Comparison of ENCODE assay signal across 12 mouse cellular contexts in genomic region chr7:126746798-126747197, GRCm38 (mm10). TPM values are rescaled to one million over a fixed set of nuclear protein-coding genes. Genes with fewer than 3 reads are reported as not detected.
DNase-seq lines count a peak whose midpoint lies in the region; ATAC-seq and TF ChIP-seq lines count a peak whose summit lies in the region.
"Had no signal": no experiment of that assay in that cellular context is flagged by ENCODE, and none has a peak within 500 bp of the region (broad histone marks: within the 10 kb centered on the region; RNA-seq: fewer than 3 reads in every experiment).

No protein-coding gene starts in this region.

- no peaks in the 10 kb centered on the region for H3K27me3 ChIP-seq in spleen, adult 2 months (ENCODE audit: control insufficient read depth, insufficient read depth, low read length)
- no peaks in the 10 kb centered on the region for H3K27me3 ChIP-seq in liver, embryonic 14.5 days (ENCODE audit: control insufficient read depth, insufficient read depth, low read length)
- no peaks in the 10 kb centered on the region for H3K27me3 ChIP-seq in stomach, postnatal 0 days (ENCODE audit: control insufficient read depth, insufficient read depth, low read length)
- no peaks in the 10 kb centered on the region for H3K27me3 ChIP-seq in midbrain, embryonic 15.5 days (replicated peaks)
- H3K27me3 ChIP-seq: kidney, embryonic 15.5 days; neural tube, embryonic 12.5 days had no signal

- TF ChIP-seq EP300 in liver, embryonic 14.5 days (IDR thresholded peaks at IDR 0.05; ENCODE audit: low read depth): no peak
- TF ChIP-seq EP300 in stomach, postnatal 0 days (optimal IDR thresholded peaks at IDR 0.05): no peak

- peak; percentile 82 for ATAC-seq in granulocyte monocyte progenitor cell, adult 5-6 weeks (replicated peaks; ENCODE audit: poor library complexity, severe bottlenecking)
- ATAC-seq in liver, embryonic 14.5 days (ENCODE audit: insufficient read depth): peak; percentile 51
- peak; percentile 71 for ATAC-seq in stomach, postnatal 0 days (ENCODE audit: low FRiP score, low TSS enrichment)
- ATAC-seq in midbrain, embryonic 15.5 days (replicated peaks): no peak
- no peak; the same call in 1 of the 2 replicates for ATAC-seq in frontal cortex, adult (ENCODE audit: low TSS enrichment)

- H3K27ac ChIP-seq in spleen, adult 2 months (ENCODE audit: insufficient read depth, low read length): peak overlapping the region; percentile 55
- peak overlapping the region; percentile 29 for H3K27ac ChIP-seq in liver, embryonic 14.5 days
- H3K27ac ChIP-seq in stomach, postnatal 0 days (replicated peaks): peak overlapping the region; percentile 40
- H3K27ac ChIP-seq in midbrain, embryonic 15.5 days: no peak overlapping the region
- H3K27ac ChIP-seq: kidney, embryonic 15.5 days; neural tube, embryonic 12.5 days had no signal

- H3K4me1 ChIP-seq in spleen, adult 2 months (ENCODE audit: control insufficient read depth, insufficient read depth, insufficient read length): peaks cover 11% of the 10 kb centered on the region; the same call in 1 of the 2 replicates
- peaks cover 0 to 11% of the 10 kb centered on the region in 2 experiments; a peak in 2 of 4 replicates for H3K4me1 ChIP-seq in liver, embryonic 14.5 days (replicated peaks; ENCODE audit: control insufficient read depth in 2 of 2, insufficient read depth in 2 of 2, low read length in 1 of 2)
- no peaks in the 10 kb centered on the region for H3K4me1 ChIP-seq in stomach, postnatal 0 days (replicated peaks; ENCODE audit: control insufficient read depth, insufficient read depth)
- no peaks in the 10 kb centered on the region for H3K4me1 ChIP-seq in midbrain, embryonic 15.5 days
- H3K4me1 ChIP-seq: kidney, embryonic 15.5 days; neural tube, embryonic 12.5 days had no signal

- no peaks in the 10 kb centered on the region for H3K36me3 ChIP-seq in spleen, adult 2 months (ENCODE audit: control insufficient read depth, insufficient read depth, low read length)
- no peaks in the 10 kb centered on the region for H3K36me3 ChIP-seq in liver, embryonic 14.5 days (replicated peaks; ENCODE audit: control insufficient read depth, insufficient read depth, low read depth)
- H3K36me3 ChIP-seq in stomach, postnatal 0 days (ENCODE audit: control insufficient read depth, insufficient read depth, low read length): no peaks in the 10 kb centered on the region
- no peaks in the 10 kb centered on the region for H3K36me3 ChIP-seq in midbrain, embryonic 15.5 days (replicated peaks)
- H3K36me3 ChIP-seq: kidney, embryonic 15.5 days; neural tube, embryonic 12.5 days had no signal

- no peak for TF ChIP-seq POLR2A in spleen, adult 2 months (IDR thresholded peaks at IDR 0.05; ENCODE audit: low read depth, low read length)

- no peak overlapping the region for H3K4me3 ChIP-seq in spleen, adult 2 months (ENCODE audit: extremely low read depth, insufficient read depth, insufficient read length)
- H3K4me3 ChIP-seq in liver, embryonic 14.5 days (ENCODE audit: insufficient read depth in 1 of 2, low read depth in 2 of 2, low read length in 2 of 2): peak overlapping the region; percentile 21 to 30; a peak in 3 of 4 replicates
- H3K4me3 ChIP-seq in stomach, postnatal 0 days (ENCODE audit: low read depth, low read length): no peak overlapping the region
- H3K4me3 ChIP-seq in midbrain, embryonic 15.5 days: no peak overlapping the region
- H3K4me3 ChIP-seq: kidney, embryonic 15.5 days; neural tube, embryonic 12.5 days had no signal

- H3K9ac ChIP-seq in liver, embryonic 14.5 days (replicated peaks): no peak overlapping the region
- H3K9ac ChIP-seq in stomach, postnatal 0 days (ENCODE audit: low read length): no peak overlapping the region
- H3K9ac ChIP-seq in midbrain, embryonic 15.5 days: no peak overlapping the region
- H3K9ac ChIP-seq: kidney, embryonic 15.5 days; neural tube, embryonic 12.5 days had no signal

- 13% methylated on average over 6 of the region's 6 CpGs for WGBS in spleen, adult 2 months
- 15% methylated on average over 6 of the region's 6 CpGs for WGBS in liver, embryonic 14.5 days (ENCODE audit: insufficient replicate concordance)
- 25% methylated on average over 6 of the region's 6 CpGs for WGBS in stomach, postnatal 0 days
- WGBS in midbrain, embryonic 15.5 days: 42% methylated on average over 6 of the region's 6 CpGs

- no peak for TF ChIP-seq CTCF in spleen, adult 2 months (IDR thresholded peaks at IDR 0.05; ENCODE audit: extremely low read depth, insufficient read depth, insufficient read length, insufficient replicate concordance)
- no peak for TF ChIP-seq CTCF in liver, embryonic 14.5 days (IDR thresholded peaks at IDR 0.05; ENCODE audit: low read depth)
- TF ChIP-seq CTCF in stomach, postnatal 0 days (IDR thresholded peaks at IDR 0.05; ENCODE audit: low read depth): no peak

- H3K4me2 ChIP-seq in liver, embryonic 14.5 days (ENCODE audit: low read depth): peak overlapping the region; percentile 51
- no peak overlapping the region for H3K4me2 ChIP-seq in stomach, postnatal 0 days (replicated peaks; ENCODE audit: low read depth)
- no peak overlapping the region for H3K4me2 ChIP-seq in midbrain, embryonic 15.5 days
- H3K4me2 ChIP-seq: kidney, embryonic 15.5 days; neural tube, embryonic 12.5 days had no signal

- DNase-seq in spleen, adult 2 months (ENCODE audit: low read depth in 1 of 2, low spot score in 2 of 2): peak in 1 of 2 experiments; percentile 34
- DNase-seq in spleen, postnatal 10 days (ENCODE audit: low spot score in 2 of 2): no peak
- DNase-seq in liver, embryonic 14.5 days (ENCODE audit: low read depth in 3 of 3, low spot score in 3 of 3): peak in 1 of 3 experiments; percentile 40
- peak; percentile 60 for DNase-seq in stomach, postnatal 0 days (ENCODE audit: low spot score)
- DNase-seq: cerebellum, postnatal 14 days; gastrocnemius, postnatal 25 days; heart, postnatal 14 days had no signal

- no peaks in the 10 kb centered on the region for H3K9me3 ChIP-seq in liver, embryonic 14.5 days (ENCODE audit: control insufficient read depth, low read length)
- H3K9me3 ChIP-seq in stomach, postnatal 0 days (ENCODE audit: control insufficient read depth, low read length): no peaks in the 10 kb centered on the region
- no peaks in the 10 kb centered on the region for H3K9me3 ChIP-seq in midbrain, embryonic 15.5 days
- H3K9me3 ChIP-seq: kidney, embryonic 15.5 days; neural tube, embryonic 12.5 days had no signal

RNA-seq across cellular contexts. Expression of gene Mapk3, which starts 12.6 kb away (rescaled TPM):
- 97.0 and 108 TPM in 2 replicates for polyA plus RNA-seq in spleen, adult 2 months (2012; rRNA removed)
- 90.7 and 111 TPM in 2 replicates for total RNA-seq in granulocyte monocyte progenitor cell, adult 5-6 weeks (2014; fragmentation: Nextera tagmentation)
- 52.5 and 53.0 TPM in 2 replicates for total RNA-seq in granulocyte monocyte progenitor cell, adult 5-6 weeks (2017)
- polyA plus RNA-seq in liver, embryonic 14.5 days (2012; rRNA removed): 35.9 and 39.8 TPM in 2 replicates
- 14.4 and 15.5 TPM in 2 replicates for polyA plus RNA-seq in liver, embryonic 14.5 days (2014; fragmentation: Nextera tagmentation; extraction: Ambion mirVana)
- 114 and 116 TPM in 2 replicates for polyA plus RNA-seq in stomach, postnatal 0 days (2015; fragmentation: Nextera tagmentation; extraction: Ambion mirVana)
- 110 and 111 TPM in 2 replicates for polyA plus RNA-seq in midbrain, embryonic 15.5 days (2015; fragmentation: Nextera tagmentation; extraction: Ambion mirVana)

RNA-seq across cellular contexts. Expression of gene Gdpd3, which starts 19.3 kb away (rescaled TPM):
- polyA plus RNA-seq in spleen, adult 2 months (2012; rRNA removed): 7.7 and 62.7 TPM in 2 replicates
- total RNA-seq in granulocyte monocyte progenitor cell, adult 5-6 weeks (2014; fragmentation: Nextera tagmentation): 13.0 and 27.7 TPM in 2 replicates
- total RNA-seq in granulocyte monocyte progenitor cell, adult 5-6 weeks (2017): 3.6 and 11.3 TPM in 2 replicates
- 1.3 and 2.0 TPM in 2 replicates for polyA plus RNA-seq in liver, embryonic 14.5 days (2012; rRNA removed)
- polyA plus RNA-seq in liver, embryonic 14.5 days (2014; fragmentation: Nextera tagmentation; extraction: Ambion mirVana): 0.27 and 0.59 TPM in 2 replicates
- 51.3 and 53.1 TPM in 2 replicates for polyA plus RNA-seq in stomach, postnatal 0 days (2015; fragmentation: Nextera tagmentation; extraction: Ambion mirVana)
- polyA plus RNA-seq in midbrain, embryonic 15.5 days (2015; fragmentation: Nextera tagmentation; extraction: Ambion mirVana): 2.2 and 2.3 TPM in 2 replicates

RNA-seq across cellular contexts. Expression of gene Ypel3, which starts 30.0 kb away (rescaled TPM):
- 393 and 605 TPM in 2 replicates for polyA plus RNA-seq in spleen, adult 2 months (2012; rRNA removed)
- 29.6 and 42.6 TPM in 2 replicates for total RNA-seq in granulocyte monocyte progenitor cell, adult 5-6 weeks (2014; fragmentation: Nextera tagmentation)
- 16.2 and 17.4 TPM in 2 replicates for total RNA-seq in granulocyte monocyte progenitor cell, adult 5-6 weeks (2017)
- polyA plus RNA-seq in liver, embryonic 14.5 days (2012; rRNA removed): 69.9 and 74.2 TPM in 2 replicates
- 76.0 and 83.3 TPM in 2 replicates for polyA plus RNA-seq in liver, embryonic 14.5 days (2014; fragmentation: Nextera tagmentation; extraction: Ambion mirVana)
- 86.0 and 102 TPM in 2 replicates for polyA plus RNA-seq in stomach, postnatal 0 days (2015; fragmentation: Nextera tagmentation; extraction: Ambion mirVana)
- polyA plus RNA-seq in midbrain, embryonic 15.5 days (2015; fragmentation: Nextera tagmentation; extraction: Ambion mirVana): 201 and 224 TPM in 2 replicates

RNA-seq across cellular contexts. Expression of gene Tbx6, which starts 34.5 kb away (rescaled TPM):
- polyA plus RNA-seq in spleen, adult 2 months (2012; rRNA removed): 16.6 and 17.9 TPM in 2 replicates
- 0.58 TPM in 1 of 2 replicates, not detected in the other for total RNA-seq in granulocyte monocyte progenitor cell, adult 5-6 weeks (2014; fragmentation: Nextera tagmentation)
- not detected in 2 replicates for total RNA-seq in granulocyte monocyte progenitor cell, adult 5-6 weeks (2017)
- polyA plus RNA-seq in liver, embryonic 14.5 days (2012; rRNA removed): 1.3 and 1.5 TPM in 2 replicates
- polyA plus RNA-seq in liver, embryonic 14.5 days (2014; fragmentation: Nextera tagmentation; extraction: Ambion mirVana): 0.43 and 0.47 TPM in 2 replicates
- 0.08 and 0.18 TPM in 2 replicates for polyA plus RNA-seq in stomach, postnatal 0 days (2015; fragmentation: Nextera tagmentation; extraction: Ambion mirVana)
- polyA plus RNA-seq in midbrain, embryonic 15.5 days (2015; fragmentation: Nextera tagmentation; extraction: Ambion mirVana): 0.37 and 0.57 TPM in 2 replicates

RNA-seq across cellular contexts. Expression of gene Coro1a, which starts 39.2 kb away (rescaled TPM):
- polyA plus RNA-seq in spleen, adult 2 months (2012; rRNA removed): 1,755 and 1,932 TPM in 2 replicates
- total RNA-seq in granulocyte monocyte progenitor cell, adult 5-6 weeks (2014; fragmentation: Nextera tagmentation): 497 and 510 TPM in 2 replicates
- 409 and 441 TPM in 2 replicates for total RNA-seq in granulocyte monocyte progenitor cell, adult 5-6 weeks (2017)
- polyA plus RNA-seq in liver, embryonic 14.5 days (2012; rRNA removed): 48.0 and 52.5 TPM in 2 replicates
- polyA plus RNA-seq in liver, embryonic 14.5 days (2014; fragmentation: Nextera tagmentation; extraction: Ambion mirVana): 65.6 and 81.5 TPM in 2 replicates
- 15.7 and 16.9 TPM in 2 replicates for polyA plus RNA-seq in stomach, postnatal 0 days (2015; fragmentation: Nextera tagmentation; extraction: Ambion mirVana)
- 119 and 127 TPM in 2 replicates for polyA plus RNA-seq in midbrain, embryonic 15.5 days (2015; fragmentation: Nextera tagmentation; extraction: Ambion mirVana)

Comparison
In these comparisons a context has a peak if more than half of its experiments do, and no peak if none do; other contexts are left out.
1. H3K4me3 ChIP-seq: peak in liver, embryonic 14.5 days (2 of 2); none in spleen, adult 2 months (single experiment), stomach, postnatal 0 days (single experiment) and midbrain, embryonic 15.5 days (single experiment).
2. ATAC-seq: peak in granulocyte monocyte progenitor cell, adult 5-6 weeks (single experiment), liver, embryonic 14.5 days (single experiment) and stomach, postnatal 0 days (single experiment); none in midbrain, embryonic 15.5 days (single experiment) and frontal cortex, adult (single experiment).